In the genomic region with DNA sequence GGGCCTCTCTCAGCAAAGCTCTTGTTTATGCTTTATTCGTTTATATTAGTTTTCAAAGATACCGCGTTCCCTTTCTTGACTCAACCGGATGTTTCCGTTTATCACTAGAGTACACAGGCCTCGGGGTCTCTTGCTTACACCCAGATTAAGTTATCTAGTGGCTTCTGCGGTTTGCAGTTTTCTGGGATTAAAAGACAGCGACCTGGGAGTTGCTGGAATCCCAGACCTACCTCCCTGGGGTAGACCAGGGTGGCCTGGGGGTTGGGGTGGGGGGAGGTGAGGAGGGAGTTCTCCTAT, we compare ENCODE assay signal across 9 mouse cellular contexts. TPM values are rescaled to one million over a fixed set of nuclear protein-coding genes. Genes with fewer than 3 reads are reported as not detected.
DNase-seq lines count a peak whose midpoint lies in the region; ATAC-seq lines count a peak whose summit lies in the region.
"Had no signal": no experiment of that assay in that cellular context is flagged by ENCODE, and none has a peak within 500 bp of the region (broad histone marks: within the 10 kb centered on the region; RNA-seq: fewer than 3 reads in every experiment).

No protein-coding gene starts in this region.

- H3K36me3 ChIP-seq in liver, embryonic 13.5 days = no peaks in the 10 kb centered on the region

- no peak overlapping the region; the same call in 1 of the 2 replicates for H3K9ac ChIP-seq in liver, embryonic 13.5 days

- peak overlapping the region; percentile 67 for H3K4me3 ChIP-seq in liver, embryonic 13.5 days (replicated peaks)

- H3K27ac ChIP-seq in liver, embryonic 13.5 days = no peak overlapping the region

- ATAC-seq in liver, embryonic 13.5 days (ENCODE audit: low read depth) = peak; percentile 53

- peaks cover 30% of the 10 kb centered on the region for H3K4me1 ChIP-seq in liver, embryonic 13.5 days (replicated peaks)

- peak overlapping the region; percentile 96 for H3K4me2 ChIP-seq in liver, embryonic 13.5 days

- intact Hi-C loops in left cerebral cortex, postnatal 36 days (cut with DNase I) = loop anchor here (5.0 kb wide), 2 partner anchors 42 to 58 kb away; no protein-coding TSS in a partner anchor

- H3K27me3 ChIP-seq in liver, embryonic 13.5 days = no peaks in the 10 kb centered on the region

- peak; percentile 47 for DNase-seq in embryo, embryonic 10.5 days (ENCODE audit: low spot score)
- DNase-seq in embryo, embryonic 10 days (ENCODE audit: low spot score) = no peak
- peak; percentile 2 for DNase-seq in thymus, postnatal 0 days (ENCODE audit: low spot score)
- DNase-seq in thymus, postnatal 4 days = no peak
- peak; percentile 38 for DNase-seq in liver, embryonic 13.5 days
- no peak for DNase-seq in spleen, postnatal 36 days (ENCODE audit: low spot score in 2 of 2)
- no peak for DNase-seq in left cerebral cortex, postnatal 36 days (ENCODE audit: low spot score in 2 of 2)
- DNase-seq in frontal cortex, adult 2 months (ENCODE audit: extremely low spot score in 1 of 2, low spot score in 1 of 2) = no peak
- DNase-seq: kidney, adult 8-10 months had no signal

- under 1% methylated on average over 8 of the region's 8 CpGs for WGBS in liver, embryonic 13.5 days (ENCODE audit: insufficient replicate concordance)

- H3K9me3 ChIP-seq in liver, embryonic 13.5 days (replicated peaks) = no peaks in the 10 kb centered on the region

RNA-seq across cellular contexts. Expression of a gene that starts 0.7 kb away (rescaled TPM):
- 1.2 and 1.3 TPM in 2 replicates for polyA plus RNA-seq in thymus, postnatal 0 days (2015; fragmentation: Nextera tagmentation; extraction: Ambion mirVana)
- polyA plus RNA-seq in liver, embryonic 13.5 days (2015; fragmentation: Nextera tagmentation; extraction: Ambion mirVana) = 1.2 and 1.7 TPM in 2 replicates
- total RNA-seq in left cerebral cortex, postnatal 36 days (2021) = 10 to 100 TPM; 26.1 to 28.2 TPM
- 10.7 and 11.1 TPM in 2 replicates for polyA plus RNA-seq in frontal cortex, adult 2 months (2012; rRNA removed)

Comparison
In these comparisons a context has a peak if more than half of its experiments do, and no peak if none do; other contexts are left out.
1. DNase-seq: peak in embryo, embryonic 10.5 days (single experiment), thymus, postnatal 0 days (single experiment) and liver, embryonic 13.5 days (single experiment); none in embryo, embryonic 10 days (single experiment), thymus, postnatal 4 days (single experiment), spleen, postnatal 36 days (0 of 2), left cerebral cortex, postnatal 36 days (0 of 2) and frontal cortex, adult 2 months (0 of 2).